Mouse (Mus musculus) intestine, embryonic 14.5 days (tissue): Measurements from ENCODE around the gene Mgmt. TPM values are rescaled to one million over a fixed set of nuclear protein-coding genes. Genes with fewer than 3 reads are reported as not detected.

ENCODE experiments used
- ATAC-seq: fragments of 200-750 bp; cut with Nextera tagmentation; replicated peaks from 2 replicates; pipeline ENCODE4 v1.8.0; 2017; ENCODE audit warnings: low read depth, moderate number of reproducible peaks, moderate TSS enrichment, moderate library complexity; ENCODE audit not compliant: low FRiP score, low TSS enrichment
- DNase-seq: peaks from one replicate; pipeline ENCODE4 v3.0.0-alpha.2; 2018; ENCODE audit warnings: low spot score
- H3K27ac ChIP-seq: fragments of 300-500 bp; sonication (generic); 2 replicates; pipeline ENCODE4 v1.5.1; 2014; ENCODE audit warnings: low read depth, mild to moderate bottlenecking, control low read depth
- H3K27me3 ChIP-seq: fragments of 300-500 bp; sonication (generic); replicated peaks from 2 replicates; pipeline ENCODE4 v1.6.1; 2014; ENCODE audit warnings: low read length, control low read depth; ENCODE audit not compliant: control insufficient read depth, insufficient read depth
- H3K36me3 ChIP-seq: fragments of 300-500 bp; sonication (generic); 2 replicates; pipeline ENCODE4 v1.6.1; 2014; ENCODE audit warnings: low read length, control low read depth; ENCODE audit not compliant: control insufficient read depth, insufficient read depth
- H3K4me1 ChIP-seq: fragments of 300-500 bp; sonication (generic); replicated peaks from 2 replicates; pipeline ENCODE4 v1.6.1; 2014; ENCODE audit warnings: low read length, control low read depth, mixed read lengths; ENCODE audit not compliant: control insufficient read depth, insufficient read depth
- H3K4me2 ChIP-seq: fragments of 300-500 bp; sonication (generic); 2 replicates; pipeline ENCODE4 v1.6.1; 2014; ENCODE audit warnings: low read length
- H3K4me3 ChIP-seq: fragments of 300-500 bp; sonication (generic); 2 replicates; pipeline ENCODE4 v1.5.1; 2014; ENCODE audit warnings: low read depth, low read length, control low read depth, mixed read lengths
- H3K9ac ChIP-seq: fragments of 300-500 bp; sonication (generic); 2 replicates; pipeline ENCODE4 v1.6.1; 2014; ENCODE audit warnings: mild to moderate bottlenecking, low read length
- H3K9me3 ChIP-seq: fragments of 300-500 bp; sonication (generic); 2 replicates; pipeline ENCODE4 v1.6.1; 2016; ENCODE audit warnings: low read length, control low read depth; ENCODE audit not compliant: control insufficient read depth
- WGBS: fragments of 180-500 bp; shearing (Covaris S2); extraction: QIAGEN DNeasy Blood & Tissue Kit; methylation state at CpG from one replicate; pipeline ENCODE4 v1.1.7; 2014; 5-methylcytosine and 5-hydroxymethylcytosine counted together
- polyA plus RNA-seq: library from polyadenylated mRNA; unstranded; fragments of >200 nt; fragmentation: Nextera tagmentation; extraction: Ambion mirVana; gene quantifications from 2 replicates; pipeline ENCODE4 v1.2.1, GENCODE M21; 2014

Gene Mgmt
- polyA plus RNA-seq, 1 experiment from 2014 or later = 7.2 TPM

GRCm38 (mm10) chr7:136920976-136921755 is 26.8 kb downstream of the Mgmt start:
- Histone ChIP-seq H3K9ac (no peak overlapping the region), H3K4me1 (peaks cover under 1% of the 10 kb centered on the region; the same call in 1 of the 2 replicates), H3K4me3 (no peak overlapping the region), H3K4me2 (no peak overlapping the region), H3K36me3 (no peaks in the 10 kb centered on the region), H3K9me3 (peaks cover 3% of the 10 kb centered on the region; the same call in 1 of the 2 replicates), H3K27ac (no peak overlapping the region), H3K27me3 (no peaks in the 10 kb centered on the region)
- DNase-seq = peak; percentile 25
- WGBS = 90% methylated on average over 12 of the region's 12 CpGs
- no peak for ATAC-seq

DNA sequence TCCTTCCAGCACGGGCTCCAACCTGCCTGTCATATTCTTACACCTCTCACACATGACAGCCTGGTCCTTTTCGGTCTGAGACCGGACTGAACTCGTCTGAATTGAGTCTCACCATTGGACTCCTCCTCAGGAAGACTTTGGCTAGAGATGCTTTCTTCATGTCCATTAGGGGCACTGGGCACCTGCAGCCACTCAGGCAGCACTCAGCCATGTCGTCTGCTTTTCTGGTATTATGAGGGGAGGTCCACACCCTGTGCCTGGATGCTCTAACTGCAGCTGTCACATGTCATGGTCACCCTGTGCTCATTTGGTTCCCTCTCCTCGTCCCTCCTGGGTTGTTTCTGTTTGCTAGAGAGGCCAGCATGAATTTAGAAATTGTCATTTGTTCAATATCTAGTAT is 27.8 kb downstream of the Mgmt start:
- no peak for DNase-seq
- no peak for ATAC-seq
- H3K27me3 ChIP-seq = no peaks in the 10 kb centered on the region
- peaks cover 3% of the 10 kb centered on the region; the same call in 1 of the 2 replicates for H3K9me3 ChIP-seq
- H3K9ac ChIP-seq = no peak overlapping the region
- H3K4me1 ChIP-seq = peaks cover 3% of the 10 kb centered on the region; the same call in 1 of the 2 replicates
- H3K4me2 ChIP-seq = no peak overlapping the region
- H3K4me3 ChIP-seq = no peak overlapping the region
- H3K27ac ChIP-seq = no peak overlapping the region
- WGBS = 79% methylated on average over 6 of the region's 6 CpGs
- H3K36me3 ChIP-seq = no peaks in the 10 kb centered on the region

DNA sequence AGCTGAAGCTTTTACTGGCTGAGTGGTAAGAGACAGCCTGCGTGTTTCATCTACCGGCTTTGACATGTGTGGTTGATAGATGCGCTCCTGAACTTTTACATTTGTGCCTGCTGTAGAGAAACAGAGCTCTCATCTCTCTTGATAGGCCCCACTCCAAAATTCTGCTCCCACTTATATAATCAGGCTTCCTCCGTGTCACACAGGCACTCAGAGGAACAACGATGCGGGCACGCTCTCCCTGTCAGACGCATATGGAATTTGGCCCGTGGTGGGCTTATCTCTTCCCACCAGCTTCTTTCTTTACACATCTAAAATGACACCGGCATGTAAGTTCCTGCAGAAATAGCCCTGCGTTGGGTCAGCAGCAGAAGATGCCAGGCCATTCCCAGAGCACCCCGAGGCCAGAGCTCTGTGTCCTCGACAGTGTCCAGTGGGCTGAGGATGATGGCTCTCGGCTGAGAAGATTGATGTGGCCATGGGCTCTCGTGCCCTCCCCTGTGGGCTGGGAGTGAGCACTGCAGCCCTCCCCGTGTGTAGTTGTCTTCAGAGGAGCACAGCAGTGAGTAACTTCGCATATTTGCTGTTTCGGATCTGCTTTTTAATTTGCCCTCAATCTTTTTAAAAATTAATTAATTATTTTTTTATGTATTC is 30.3 kb downstream of the Mgmt start:
- Histone ChIP-seq H3K4me1 (peaks cover 3% of the 10 kb centered on the region; the same call in 1 of the 2 replicates), H3K36me3 (no peaks in the 10 kb centered on the region), H3K9ac (no peak overlapping the region), H3K4me3 (no peak overlapping the region), H3K4me2 (no peak overlapping the region), H3K27ac (no peak overlapping the region), H3K27me3 (no peaks in the 10 kb centered on the region), H3K9me3 (peaks cover 3% of the 10 kb centered on the region; the same call in 1 of the 2 replicates)
- ATAC-seq = no peak
- peak; percentile 42 for DNase-seq
- 59% methylated on average over 18 of the region's 18 CpGs for WGBS

DNA sequence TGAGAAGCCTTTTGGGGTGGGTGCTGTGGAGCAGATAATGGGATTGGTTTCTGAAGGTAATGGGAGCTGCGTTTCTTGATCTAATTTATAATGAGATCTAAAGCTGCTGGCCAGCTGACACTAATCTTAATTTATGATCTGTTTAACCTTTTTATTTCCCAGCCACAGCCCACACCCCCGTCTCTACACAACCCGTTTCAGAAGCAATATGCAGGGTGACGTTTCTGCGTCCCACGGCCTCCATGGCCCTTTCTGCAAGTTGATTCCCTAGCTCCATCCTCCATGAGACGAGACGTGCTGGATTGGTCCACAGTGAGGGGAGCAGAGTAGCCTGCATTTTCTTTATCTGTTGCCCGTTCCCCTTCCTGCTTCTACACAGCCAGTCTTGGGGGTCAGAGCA is 31.8 kb downstream of the Mgmt start:
- Histone ChIP-seq H3K4me2 (no peak overlapping the region), H3K4me3 (no peak overlapping the region), H3K27ac (no peak overlapping the region), H3K9ac (no peak overlapping the region), H3K4me1 (peaks cover 3% of the 10 kb centered on the region; the same call in 1 of the 2 replicates), H3K36me3 (no peaks in the 10 kb centered on the region), H3K27me3 (no peaks in the 10 kb centered on the region), H3K9me3 (peaks cover 3% of the 10 kb centered on the region; the same call in 1 of the 2 replicates)
- ATAC-seq (no peak), DNase-seq (no peak)
- WGBS = 26% methylated on average over 9 of the region's 9 CpGs

DNA sequence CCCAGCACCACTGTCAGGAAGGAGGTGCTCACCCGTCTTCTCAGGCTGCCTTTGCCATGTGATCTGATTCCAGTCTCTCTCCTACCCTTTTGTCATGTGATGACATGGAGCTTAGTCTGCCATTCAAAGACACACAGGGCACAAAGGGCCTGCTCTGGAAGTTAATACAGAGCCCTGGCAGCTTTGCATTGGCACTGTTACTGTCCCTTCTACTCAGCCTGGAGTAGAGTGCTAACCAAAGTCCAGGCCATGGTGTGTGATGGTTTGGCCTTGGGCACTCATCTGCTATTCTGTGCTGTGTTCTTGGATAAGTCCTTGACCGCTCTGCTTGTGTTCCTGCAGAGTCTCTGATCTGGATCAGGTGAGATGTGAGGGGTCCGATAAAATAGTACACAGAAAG is 36.0 kb downstream of the Mgmt start:
- DNase-seq (no peak), ATAC-seq (no peak)
- Histone ChIP-seq H3K9ac (no peak overlapping the region), H3K4me3 (no peak overlapping the region), H3K9me3 (no peaks in the 10 kb centered on the region), H3K36me3 (no peaks in the 10 kb centered on the region), H3K27me3 (no peaks in the 10 kb centered on the region), H3K4me1 (peaks cover 3% of the 10 kb centered on the region; the same call in 1 of the 2 replicates), H3K27ac (no peak overlapping the region), H3K4me2 (no peak overlapping the region)
- WGBS = 93% methylated on average over 3 of the region's 3 CpGs

DNA sequence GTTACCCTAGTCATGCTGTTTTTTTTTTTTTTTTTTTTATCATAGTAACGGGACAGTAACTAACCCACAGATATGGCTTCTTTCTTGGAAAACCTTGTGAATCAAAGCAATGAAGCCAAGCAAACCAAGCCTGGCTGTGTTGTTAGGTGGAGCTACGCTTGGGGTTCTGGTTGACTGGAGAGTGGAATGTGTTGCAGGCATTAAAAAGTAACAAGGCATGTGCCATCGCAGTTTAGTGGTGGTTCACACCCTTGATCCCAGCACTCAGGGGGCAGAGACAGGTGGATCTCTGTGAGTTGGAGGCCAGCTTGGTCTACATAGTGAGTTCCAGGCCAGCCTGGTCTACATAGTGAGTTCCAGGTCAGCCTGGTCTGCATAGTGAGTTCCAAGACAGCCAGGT is 39.0 kb downstream of the Mgmt start:
- WGBS = 91% methylated on average over 3 of the region's 3 CpGs

DNA sequence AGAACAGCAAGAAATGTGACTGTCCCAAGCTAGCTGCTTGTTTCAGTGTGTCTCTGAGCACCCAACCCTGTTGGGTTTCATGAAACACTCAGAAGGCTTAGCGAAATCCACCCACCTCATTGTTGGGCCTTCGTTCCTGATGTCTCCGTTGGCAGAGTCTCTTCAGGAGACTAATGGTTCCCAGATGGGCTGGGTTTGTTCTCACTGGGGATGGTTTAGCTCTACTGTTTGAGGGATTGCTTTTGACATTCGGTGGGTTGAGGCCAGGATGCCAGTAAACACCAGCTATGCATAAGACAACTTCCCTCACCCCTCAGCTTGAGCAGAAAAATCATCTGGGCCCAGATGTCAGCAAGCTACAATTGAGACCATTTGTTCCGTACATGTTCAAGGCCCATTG is 39.9 kb downstream of the Mgmt start:
- WGBS = 86% methylated on average over 5 of the region's 5 CpGs
- no peak overlapping the region for H3K27ac ChIP-seq
- DNase-seq (no peak), ATAC-seq (no peak)
- no peak overlapping the region for H3K9ac ChIP-seq
- H3K4me3 ChIP-seq = no peak overlapping the region
- no peak overlapping the region for H3K4me2 ChIP-seq
- H3K36me3 ChIP-seq = no peaks in the 10 kb centered on the region
- no peaks in the 10 kb centered on the region for H3K4me1 ChIP-seq
- no peaks in the 10 kb centered on the region for H3K9me3 ChIP-seq
- H3K27me3 ChIP-seq = no peaks in the 10 kb centered on the region

More for the DNA sequence above, 39.0 kb downstream of the Mgmt start:
- H3K4me2 ChIP-seq = no peak overlapping the region
- no peak overlapping the region for H3K9ac ChIP-seq
- H3K9me3 ChIP-seq = no peaks in the 10 kb centered on the region
- ATAC-seq = no peak
- no peaks in the 10 kb centered on the region for H3K36me3 ChIP-seq
- no peaks in the 10 kb centered on the region for H3K4me1 ChIP-seq
- no peak for DNase-seq
- no peak overlapping the region for H3K4me3 ChIP-seq
- H3K27ac ChIP-seq = no peak overlapping the region
- H3K27me3 ChIP-seq = no peaks in the 10 kb centered on the region

DNA sequence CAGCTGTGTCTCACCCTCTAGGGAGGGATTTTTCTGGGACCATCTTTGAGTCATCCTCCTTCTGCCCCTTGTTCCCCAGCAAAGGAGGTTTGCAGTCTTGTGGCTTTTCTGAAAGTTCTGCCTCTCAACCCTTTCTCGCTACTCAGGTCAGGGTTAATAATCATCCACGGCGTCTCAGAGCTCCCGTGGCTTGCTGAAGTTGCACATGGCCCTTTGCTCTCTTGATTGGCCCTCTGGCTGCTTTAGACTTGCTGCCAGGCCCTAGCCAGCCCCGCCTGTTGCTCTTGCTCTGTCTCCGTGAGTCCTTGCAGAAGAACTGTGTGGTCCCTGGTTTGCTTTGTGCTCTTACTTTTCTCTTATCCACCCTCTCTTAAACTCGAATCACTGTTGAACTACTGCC is 40.4 kb downstream of the Mgmt start:
- DNase-seq = no peak
- WGBS = 78% methylated on average over 7 of the region's 7 CpGs
- ATAC-seq = no peak

More for the DNA sequence above, 40.4 kb downstream of the Mgmt start:
- H3K4me1 ChIP-seq = no peaks in the 10 kb centered on the region
- no peak overlapping the region for H3K9ac ChIP-seq
- H3K27ac ChIP-seq = no peak overlapping the region
- no peaks in the 10 kb centered on the region for H3K27me3 ChIP-seq
- H3K36me3 ChIP-seq = no peaks in the 10 kb centered on the region
- no peak overlapping the region for H3K4me2 ChIP-seq
- no peak overlapping the region for H3K4me3 ChIP-seq
- H3K9me3 ChIP-seq = no peaks in the 10 kb centered on the region
